Mouse (Mus musculus): ENCODE measurements around the gene Tnni1. TPM values are rescaled to one million over a fixed set of nuclear protein-coding genes. Genes with fewer than 3 reads are reported as not detected.

Gene Tnni1
- total RNA-seq (2021), result under 1 TPM in 1 of 2 experiments, not detected in 1; 0.33 TPM
- long read RNA-seq, experiment 1, partial matches to known transcripts, result 0 of 2 reads
- long read RNA-seq, experiment 1, other reads (novel, unspliced or antisense), result 2 of 2 reads
- long read RNA-seq, experiment 2, result 0 reads

DNA sequence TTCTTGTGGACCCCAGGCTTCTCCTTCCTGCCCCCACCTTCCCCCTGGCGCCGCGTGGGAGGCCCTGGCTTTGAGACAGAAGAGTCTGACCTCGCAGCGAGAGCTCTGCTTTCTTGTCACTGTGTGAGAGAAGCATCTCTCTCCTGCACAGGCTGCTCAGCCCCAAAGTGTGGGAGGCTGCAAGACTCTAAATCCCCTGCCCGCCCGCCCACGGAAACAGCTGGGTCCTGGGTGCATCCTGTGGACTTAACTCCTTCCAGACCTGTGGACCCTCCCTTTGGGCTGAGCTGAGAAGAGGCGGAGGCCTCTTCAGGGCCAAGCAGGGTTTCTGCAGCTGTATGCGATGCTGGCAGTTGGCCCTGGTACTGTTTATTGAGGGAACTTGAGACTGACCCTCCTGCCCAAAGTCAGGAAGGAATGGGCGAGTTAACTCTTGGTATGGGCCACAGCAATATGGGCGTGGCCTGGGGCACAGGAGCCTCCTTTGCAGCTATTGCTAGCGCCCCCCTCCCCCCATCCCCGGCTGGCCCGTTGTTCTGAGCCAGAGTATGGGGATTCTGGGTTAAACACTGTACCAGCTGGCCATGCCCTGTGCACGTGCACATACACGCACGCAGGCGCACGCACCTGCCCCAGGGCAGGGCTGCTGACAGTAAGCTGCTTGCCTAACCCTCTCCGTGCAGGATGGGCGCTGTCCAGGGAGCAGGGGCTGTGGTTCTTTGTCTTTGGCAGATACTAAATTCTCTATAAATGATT lies at the start of gene Tnni1:
Gene Tnni1, plus strand, starts transcription at position 655 of the 756 bp plus-strand sequence.
- DNase-seq, result peak in 1 of 2 experiments; percentile 39

DNA sequence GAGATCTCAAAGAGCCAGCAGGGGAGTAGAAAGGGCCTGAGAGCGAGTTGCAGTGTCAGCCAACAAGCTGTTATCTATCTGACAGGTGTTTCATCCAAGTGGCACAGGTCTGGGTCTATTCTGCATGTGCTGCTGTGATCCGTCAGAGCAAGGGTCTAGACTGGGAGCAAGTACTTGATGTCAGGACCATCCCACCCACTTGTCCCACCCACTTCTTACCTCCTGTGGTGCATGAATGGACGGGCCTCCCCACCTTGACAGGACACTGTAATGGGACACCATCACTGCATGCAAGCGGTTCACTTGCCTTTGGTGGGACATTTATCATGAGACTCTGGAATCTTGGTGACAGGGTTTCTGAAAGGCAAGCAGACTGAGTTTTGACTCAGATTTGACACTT lies 49.4 kb upstream of the Tnni1 start:
- no peak for DNase-seq

DNA sequence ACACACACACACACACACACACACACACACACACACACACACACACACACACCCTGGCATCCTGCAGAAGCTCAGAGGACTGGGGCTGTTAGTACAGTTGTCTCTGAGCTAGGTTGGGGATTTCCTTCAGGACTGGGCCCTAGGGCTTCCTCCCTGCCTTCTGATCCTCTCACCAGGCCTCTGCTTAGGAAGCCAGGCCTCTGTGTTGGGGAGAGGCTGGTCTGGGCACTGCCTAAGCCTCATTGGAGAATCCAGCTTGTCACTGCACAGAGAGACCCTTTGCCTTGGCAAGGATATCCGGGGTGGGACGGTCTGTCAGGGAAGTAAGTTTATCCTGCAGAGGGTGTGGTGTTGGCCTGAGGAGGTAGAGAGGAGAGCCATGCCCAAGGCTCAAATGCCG lies 48.9 kb upstream of the Tnni1 start:
- DNase-seq, result no peak

DNA sequence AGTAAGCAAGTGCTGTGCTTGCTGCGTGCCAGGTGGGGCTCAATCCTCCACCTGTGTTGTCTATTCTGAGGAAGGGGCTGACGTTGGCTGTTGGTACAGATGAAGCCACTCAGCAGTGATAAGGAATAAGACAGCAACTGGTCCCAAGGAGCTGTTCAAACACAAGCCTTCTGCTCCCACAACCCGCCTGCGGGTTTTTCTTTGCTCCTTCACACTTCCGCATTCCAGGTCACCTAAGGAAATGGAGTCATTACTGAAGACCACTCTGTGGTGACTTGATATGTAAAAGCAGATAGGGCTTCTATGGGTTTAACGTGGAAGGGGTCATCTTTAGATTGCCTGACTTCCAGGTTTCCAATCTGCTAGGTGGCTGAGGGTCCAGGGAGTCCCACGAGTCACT lies 47.8 kb upstream of the Tnni1 start:
- no peak for DNase-seq

DNA sequence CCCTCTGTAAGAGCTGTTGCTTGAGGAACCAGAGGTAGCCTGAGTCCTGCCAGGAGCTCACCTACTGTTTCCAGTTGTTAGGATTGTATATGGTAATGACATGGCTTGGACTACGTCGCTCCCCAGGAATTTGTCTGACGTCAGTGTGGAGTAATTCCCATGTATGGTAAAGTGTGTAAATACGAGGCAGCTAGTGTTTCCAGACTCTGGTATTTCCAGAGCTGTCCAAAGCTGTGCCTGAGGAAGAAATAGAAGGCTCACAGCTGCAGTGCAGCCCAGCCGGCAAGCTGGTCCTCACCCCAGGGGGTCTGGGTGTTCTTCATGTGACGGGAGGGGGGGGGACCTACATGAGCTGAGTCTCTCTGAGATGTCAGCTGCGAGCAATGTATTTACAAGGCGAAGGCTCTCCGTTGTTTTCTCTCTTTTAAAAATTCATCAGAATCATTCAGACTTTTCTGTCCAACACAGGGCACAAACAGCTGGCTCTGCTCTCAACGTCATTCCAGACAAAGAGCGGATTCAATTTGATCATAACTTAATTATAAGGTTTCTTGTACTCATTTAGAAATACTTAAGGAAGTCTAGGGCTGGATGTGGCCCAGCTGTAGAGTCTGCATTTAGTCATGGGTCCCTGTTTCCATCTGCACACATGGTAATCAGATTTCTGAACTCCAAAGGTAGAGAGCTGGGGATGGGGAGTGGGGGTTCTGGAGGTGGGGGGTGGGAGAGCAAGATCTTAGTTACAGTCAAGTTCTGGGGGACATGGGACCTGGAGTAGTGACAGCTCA lies 47.1 kb upstream of the Tnni1 start:
- no peak for DNase-seq

DNA sequence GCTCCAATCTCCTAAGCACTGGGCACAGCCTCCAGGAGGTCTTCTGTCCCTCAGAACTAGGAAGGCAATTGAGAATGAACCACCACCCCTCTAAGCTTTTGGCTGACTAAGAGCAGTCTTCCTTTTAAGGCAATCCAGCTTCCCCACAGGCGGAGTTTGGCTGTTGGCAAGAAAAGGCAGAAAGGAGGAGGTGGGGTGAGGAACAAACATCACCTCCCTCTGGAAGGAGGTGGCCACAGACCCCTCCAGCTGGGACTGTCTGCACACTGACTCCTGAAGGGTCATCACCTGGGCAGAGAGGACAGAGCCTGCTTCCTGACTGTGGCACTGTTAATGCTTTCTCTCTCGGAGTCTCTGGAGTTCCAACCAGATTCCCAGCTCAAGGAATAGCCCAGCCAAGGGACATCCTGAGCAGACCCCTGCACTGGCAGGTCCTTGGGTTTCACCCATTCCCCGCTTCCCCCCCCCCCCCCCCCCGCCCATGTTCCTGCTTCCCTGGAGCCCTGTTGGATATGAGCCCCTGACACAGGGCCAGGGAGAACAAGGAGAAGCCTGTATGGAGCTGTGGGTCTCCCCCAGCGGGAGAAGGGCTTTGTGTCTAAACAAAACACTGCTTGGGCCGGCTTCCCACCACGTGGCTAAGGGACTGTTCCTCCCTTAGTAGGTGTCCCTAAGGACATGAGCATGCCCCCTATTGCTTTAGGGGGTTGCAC lies 44.9 kb upstream of the Tnni1 start:
- DNase-seq, result no peak

DNA sequence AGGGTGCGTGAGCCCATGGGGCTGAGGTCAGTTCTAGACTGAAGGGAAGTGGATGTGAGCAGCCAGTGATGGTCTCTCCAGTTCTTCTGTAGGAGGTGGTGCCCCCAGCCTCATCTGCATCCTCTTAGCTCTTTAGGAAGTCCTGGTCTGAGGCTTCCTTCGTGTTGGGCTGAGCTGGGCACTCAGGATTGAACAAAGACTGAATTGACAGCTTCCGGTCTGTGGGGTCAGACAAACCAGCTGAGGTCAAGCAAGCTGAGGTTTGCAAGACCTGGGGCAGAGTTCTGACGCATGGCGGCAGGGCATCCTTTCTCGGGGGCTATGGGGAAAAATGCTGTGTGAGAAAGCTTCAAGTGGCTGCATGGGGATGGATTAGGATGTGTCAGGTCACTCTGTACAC lies 43.8 kb upstream of the Tnni1 start:
- no peak for DNase-seq

DNA sequence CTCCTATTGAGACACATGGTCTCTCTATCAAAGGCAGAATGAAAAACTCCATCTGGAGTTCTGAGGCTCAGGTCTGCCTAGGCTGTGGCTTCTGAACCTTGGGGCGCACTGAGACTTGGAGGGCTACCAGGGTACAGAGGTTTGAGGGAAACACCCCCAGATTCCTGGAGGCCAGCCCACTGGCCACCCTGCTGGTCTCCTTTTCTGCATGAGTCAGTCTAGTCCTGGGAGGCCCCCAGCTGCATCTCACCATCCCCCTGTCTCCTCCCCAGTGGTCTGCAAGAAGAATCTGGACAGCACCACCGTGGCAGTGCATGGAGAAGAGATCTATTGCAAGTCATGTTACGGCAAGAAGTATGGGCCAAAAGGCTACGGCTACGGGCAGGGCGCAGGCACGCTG lies 34.2 kb upstream of the Tnni1 start:
- DNase-seq, result no peak

DNA sequence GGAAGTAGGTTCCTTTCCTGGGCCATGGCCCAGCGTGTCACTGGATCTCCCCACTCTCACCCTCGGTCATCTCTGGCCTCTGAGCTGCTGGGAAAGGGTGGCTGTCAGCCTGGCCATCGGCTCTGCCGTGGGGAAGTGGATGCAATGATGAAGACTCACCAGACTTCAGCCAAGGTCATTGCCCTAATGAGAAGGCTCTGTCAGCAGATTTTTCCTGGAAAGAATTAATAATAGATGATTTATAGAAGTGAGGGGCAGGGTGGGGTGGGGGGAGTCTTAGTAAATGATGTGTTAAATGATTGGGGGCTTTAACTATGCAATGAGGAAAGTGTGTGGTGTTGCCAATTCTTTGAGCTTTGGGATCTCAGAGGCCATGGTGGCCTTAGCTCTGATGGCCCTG lies 33.0 kb upstream of the Tnni1 start:
- no peak for DNase-seq

DNA sequence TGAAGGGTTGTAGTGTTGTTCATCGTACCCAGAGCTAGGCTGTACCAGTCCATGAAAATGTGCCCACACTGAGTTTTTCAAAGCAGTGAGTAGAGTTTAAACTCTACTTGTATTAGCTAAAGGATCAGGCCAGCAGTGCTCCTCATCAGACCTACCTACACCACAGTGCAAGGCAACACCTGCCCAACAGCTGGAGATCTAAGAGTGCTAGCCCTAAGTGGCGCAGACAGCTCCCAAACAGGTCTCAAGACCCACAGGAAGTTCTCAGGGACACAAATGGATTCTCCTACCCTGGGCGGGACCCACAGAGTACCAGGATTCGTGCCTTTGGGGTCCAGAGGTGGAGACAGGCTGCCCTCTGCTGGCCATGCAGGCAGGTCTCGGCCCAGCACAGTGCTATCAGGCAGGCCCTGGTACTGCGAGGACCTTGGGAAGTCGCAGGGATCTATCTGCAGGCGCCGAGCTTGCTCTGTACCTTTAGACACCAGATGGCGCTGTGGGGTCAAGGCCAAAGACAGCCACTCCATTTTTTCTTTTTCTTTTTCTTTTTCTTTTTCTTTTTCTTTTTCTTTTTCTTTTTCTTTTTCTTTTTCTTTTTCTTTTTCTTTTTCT lies 26.4 kb upstream of the Tnni1 start:
- peak; percentile 93 to 94 for DNase-seq

DNA sequence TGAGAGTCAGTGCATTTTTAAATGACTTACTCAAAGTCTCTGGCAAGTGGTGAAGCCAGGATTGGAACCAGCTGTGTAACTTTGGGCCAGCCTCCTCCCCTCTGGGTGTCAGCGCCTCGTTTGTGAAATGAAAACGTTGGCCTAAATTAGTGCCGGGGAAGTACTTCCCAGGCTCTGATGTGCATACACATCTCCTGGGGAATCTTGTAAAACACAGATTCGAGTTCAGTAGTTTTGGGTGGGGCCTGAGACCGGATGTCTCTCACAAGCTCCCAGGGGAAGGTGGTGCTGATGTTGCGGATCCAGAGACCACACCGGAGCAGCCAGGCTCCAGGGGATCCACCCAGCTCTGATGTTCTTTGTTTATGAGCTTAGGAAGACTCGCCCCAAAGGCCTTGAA lies 23.9 kb upstream of the Tnni1 start:
- DNase-seq, result peak in 1 of 2 experiments; percentile 36

DNA sequence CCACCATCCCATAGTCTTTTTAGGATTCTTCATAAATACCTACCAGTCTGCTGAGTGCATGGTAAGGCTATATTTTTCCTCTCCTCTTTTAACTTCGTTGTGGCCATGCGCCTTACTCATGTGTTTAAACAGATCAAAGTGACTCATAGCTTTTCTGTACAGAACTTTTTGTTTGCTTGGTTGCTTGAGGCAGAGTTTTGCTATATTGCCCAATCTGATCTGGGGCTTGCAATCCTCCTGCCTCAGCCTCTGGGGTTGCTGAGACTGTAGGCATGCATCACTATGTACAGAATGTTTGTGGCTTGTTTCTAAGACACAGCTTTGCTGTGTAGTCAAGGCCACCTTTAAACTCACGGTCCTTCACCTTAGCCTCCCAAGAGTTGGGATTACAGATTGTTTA lies 23.3 kb upstream of the Tnni1 start:
- no peak for DNase-seq

DNA sequence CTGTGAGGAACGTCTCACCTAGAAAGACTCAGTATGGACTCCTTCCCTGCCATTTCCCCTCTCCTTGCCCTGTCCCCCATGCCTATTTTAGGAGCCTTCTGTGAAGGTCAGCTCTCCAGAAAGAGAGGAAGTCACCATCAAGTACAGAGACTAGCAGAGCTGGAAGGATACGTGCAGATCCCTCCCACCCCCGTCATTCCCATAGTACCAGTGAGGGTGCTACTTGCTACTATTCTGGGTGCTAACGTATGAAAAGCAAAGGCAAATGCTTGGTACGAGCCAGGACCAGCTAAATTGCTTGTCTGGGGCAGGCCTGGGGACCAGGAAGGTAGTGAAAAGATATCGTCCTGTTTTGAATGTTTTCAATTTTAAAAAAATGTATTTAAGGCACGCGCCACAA lies 21.9 kb upstream of the Tnni1 start:
- no peak for DNase-seq

DNA sequence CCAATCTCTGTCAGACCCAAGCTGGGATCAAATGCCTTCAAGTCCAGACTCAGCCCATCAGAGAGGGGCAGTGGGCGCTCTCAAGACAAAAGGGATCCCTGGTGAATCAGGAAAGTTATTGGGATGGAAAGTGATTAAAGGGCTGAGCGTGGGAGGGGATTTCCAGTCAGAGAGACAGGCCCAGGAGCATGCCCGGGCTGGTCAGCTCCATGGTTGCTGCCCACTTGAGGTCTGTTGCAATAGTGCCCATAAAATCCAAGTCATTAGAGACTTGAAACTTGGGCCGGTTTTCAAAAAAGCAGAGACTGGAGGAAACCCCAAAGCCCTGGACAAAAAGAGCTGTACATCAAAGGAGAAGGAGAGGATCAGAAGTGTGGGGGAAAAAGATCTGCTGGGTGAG lies 19.5 kb upstream of the Tnni1 start:
- no peak for DNase-seq

DNA sequence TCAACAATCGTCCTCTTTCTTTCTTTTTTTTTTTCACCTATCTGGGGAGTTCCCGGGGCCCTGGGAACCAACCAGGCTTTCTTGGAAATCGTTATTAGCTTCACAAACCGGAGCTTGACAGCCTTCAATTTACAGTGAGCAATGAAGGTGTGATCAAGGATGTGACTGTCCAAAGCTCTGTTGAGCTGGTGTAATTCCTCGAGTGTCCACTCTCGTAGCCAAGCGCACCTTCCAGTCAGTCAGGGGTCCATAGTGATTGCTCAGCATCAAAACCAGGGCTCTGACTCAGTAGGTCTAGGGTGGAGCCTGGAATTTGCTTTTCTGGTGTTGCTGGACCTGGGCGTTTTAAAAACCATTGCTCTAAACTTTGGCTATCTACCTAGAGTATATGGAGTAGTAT lies 19.0 kb upstream of the Tnni1 start:
- DNase-seq, result no peak

DNA sequence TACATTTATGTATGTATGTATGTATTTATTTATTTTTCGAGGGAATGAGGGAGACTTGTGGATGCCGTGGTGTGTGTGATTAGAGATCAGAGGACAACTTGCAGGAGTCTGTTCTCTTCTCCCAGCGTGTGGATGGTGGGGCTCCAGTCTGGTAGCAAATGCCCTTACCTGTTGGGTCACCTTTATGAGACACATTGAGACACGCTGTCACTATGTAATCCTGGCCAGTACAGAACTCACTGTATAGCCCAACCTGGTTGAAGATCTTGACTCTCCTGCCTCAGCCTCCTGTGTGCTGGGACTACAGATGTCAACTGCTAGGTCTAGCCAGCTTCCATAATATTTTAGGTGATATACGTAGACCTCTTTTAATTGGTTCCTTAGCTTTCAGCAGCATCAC lies 17.5 kb upstream of the Tnni1 start:
- no peak for DNase-seq

DNA sequence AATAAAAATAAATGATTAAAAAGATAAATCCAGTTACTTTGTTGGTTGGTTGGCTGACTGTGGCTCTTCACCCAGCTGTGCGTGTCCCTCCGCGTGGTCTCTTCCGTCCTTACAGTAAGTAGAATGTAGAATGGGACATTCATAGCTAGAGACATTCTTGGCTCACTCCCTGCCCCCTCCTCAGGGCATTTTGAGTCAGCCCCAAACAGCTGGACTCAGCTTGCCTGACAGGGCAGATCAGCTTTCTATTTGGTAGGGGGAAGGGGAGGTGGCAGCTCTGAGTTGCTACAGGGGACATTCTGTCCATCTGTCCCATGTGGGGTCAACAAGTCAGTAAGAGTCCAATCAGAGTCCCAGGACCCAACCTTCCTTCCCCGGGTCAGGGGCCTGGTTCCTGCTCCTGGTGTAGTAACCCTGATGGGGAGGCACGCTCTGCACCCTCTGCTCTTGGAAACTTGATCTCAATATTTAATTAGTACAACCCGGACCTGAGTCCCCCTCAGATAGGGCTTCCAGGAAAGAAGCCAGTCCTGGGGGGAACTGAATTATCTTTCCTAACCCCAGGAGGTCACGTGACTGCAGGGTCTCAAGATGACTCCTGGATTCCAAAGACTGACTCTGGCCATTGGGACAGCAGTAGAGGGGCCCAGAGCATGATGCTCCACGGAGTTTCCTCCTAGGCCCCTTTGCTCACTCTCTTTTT lies 15.6 kb upstream of the Tnni1 start:
- no peak for DNase-seq

DNA sequence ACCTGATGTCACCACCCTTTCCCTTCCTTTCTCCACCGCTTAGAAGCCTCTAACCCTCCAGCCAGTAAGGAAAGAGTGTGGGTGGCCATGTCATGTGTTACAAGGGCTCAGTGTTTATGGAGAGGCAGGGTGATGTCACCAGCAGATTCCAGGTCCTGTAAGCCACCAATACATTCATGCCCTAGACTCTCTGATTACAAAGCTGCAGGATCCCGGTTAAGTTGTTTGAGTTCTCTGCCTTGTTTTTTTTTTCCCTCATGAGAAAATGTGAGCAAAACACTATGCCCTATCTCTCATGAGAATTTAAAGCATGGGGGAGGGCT lies 15.1 kb upstream of the Tnni1 start:
- no peak for DNase-seq

DNA sequence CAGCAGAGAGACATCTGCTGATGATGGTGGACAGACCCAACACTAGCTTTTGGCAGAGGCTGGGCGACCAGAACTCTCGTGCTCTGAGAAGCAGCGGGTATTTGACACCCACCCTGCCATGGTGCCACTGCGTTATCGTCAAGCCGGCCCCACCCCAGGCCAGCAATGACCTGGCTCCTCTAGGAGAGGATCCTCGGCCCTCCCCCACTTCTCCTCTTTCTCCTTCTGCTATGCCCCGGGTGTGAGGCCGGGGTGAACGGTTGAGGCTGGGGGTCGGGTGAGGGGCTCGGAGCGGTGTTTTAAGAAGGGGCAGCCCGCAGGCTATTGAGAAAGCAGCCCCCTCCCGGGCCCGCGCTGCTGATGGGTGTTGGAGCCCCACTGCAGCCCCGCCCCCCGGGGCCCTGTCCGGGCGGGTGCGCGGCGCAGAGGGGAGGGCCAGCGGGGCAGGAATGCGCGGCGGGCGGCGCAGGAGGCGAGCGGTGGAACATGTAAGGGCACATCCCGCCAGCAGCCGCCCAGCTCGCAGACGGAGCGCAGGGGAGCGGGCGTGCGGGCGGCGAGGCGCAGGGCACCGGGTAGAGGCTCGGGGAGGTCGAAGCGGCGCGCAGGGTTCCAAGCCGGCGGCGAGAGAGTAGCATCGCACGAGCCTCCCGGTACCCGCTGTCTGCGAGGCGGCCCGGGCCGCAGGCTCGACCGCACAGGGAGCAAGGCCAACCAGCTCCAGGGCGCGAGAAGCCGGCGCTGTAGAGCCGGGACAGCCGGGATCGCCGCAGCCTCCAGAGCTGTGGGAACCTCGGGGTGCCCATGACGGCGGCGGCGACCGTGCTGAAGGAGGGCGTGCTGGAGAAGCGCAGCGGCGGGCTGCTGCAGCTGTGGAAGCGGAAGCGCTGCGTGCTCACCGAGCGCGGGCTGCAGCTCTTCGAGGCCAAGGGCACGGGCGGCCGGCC lies 13.3 kb upstream of the Tnni1 start, which contains the start of gene Phlda3:
Gene Phlda3, plus strand, starts transcription at position 475 of the 947 bp plus-strand sequence.
- peak; percentile 82 to 89 for DNase-seq

DNA sequence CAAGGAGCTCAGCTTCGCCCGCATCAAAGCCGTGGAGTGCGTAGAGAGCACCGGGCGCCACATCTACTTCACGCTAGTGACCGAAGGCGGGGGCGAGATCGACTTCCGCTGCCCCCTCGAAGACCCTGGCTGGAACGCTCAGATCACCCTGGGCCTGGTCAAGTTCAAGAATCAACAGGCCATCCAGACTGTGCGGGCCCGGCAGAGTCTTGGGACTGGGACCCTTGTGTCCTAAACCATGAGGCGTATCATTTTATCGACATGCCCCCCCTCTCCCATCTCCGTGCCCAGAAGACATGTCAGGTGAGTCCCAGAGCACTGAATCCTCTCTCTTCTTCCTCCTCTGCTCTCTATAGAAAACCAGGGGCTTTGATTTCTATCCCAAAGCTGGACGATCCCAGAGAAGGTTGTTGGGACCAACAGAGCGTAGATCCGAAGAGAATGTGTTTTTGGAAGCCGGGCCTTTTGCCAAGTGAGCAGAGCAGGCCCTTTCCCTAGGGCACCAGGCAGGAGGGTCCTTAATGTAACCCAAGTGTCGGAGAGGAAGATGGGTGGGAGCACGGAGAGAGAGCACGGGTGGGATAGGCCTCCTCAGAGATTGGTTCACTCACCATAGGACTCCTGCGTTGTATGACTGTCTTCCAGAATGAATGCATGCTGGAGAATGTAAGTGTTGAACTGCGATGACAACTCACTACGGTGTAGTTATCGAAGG lies 12.5 kb upstream of the Tnni1 start:
- DNase-seq, result no peak

All from adrenal gland, postnatal 36 days (tissue).